Mouse (Mus musculus): Measurements from ENCODE around the gene Hpcal1. TPM values are rescaled to one million over a fixed set of nuclear protein-coding genes. Genes with fewer than 3 reads are reported as not detected.

Hpcal1 gene
- polyA plus RNA-seq, 1 experiment from 2014 or later, result 48.9 TPM

GRCm38 (mm10) chr12:17691320-17691876 is 742 bp downstream of the Hpcal1 start:
- peak; percentile 35 for ATAC-seq (ENCODE audit: low FRiP score)
- 0% methylated on average over 30 of the region's 30 CpGs for WGBS
- Histone ChIP-seq H3K9me3 (replicated peaks) (no peaks in the 10 kb centered on the region), H3K36me3 (no peaks in the 10 kb centered on the region), H3K4me1 (peaks cover 19% of the 10 kb centered on the region), H3K27ac (no peak overlapping the region), H3K4me2 (replicated peaks) (peak overlapping the region; percentile 95), H3K4me3 (peak overlapping the region; percentile 73), H3K27me3 (peaks cover 3% of the 10 kb centered on the region; the same call in 1 of the 2 replicates), H3K9ac (peak overlapping the region; percentile 77)

- WGBS, result 0% methylated on average over 23 of the region's 23 CpGs
- Histone ChIP-seq H3K9ac (peak overlapping the region; percentile 77), H3K36me3 (no peaks in the 10 kb centered on the region), H3K4me1 (peaks cover 19% of the 10 kb centered on the region), H3K9me3 (replicated peaks) (no peaks in the 10 kb centered on the region), H3K4me2 (replicated peaks) (peak overlapping the region; percentile 95), H3K27ac (no peak overlapping the region), H3K27me3 (peaks cover 3% of the 10 kb centered on the region; the same call in 1 of the 2 replicates), H3K4me3 (peak overlapping the region; percentile 73)
- ATAC-seq (ENCODE audit: low FRiP score), result 0 out of 2 replicates have a peak, but pooled peaks have one; percentile 15
Measured at GRCm38 (mm10) chr12:17691891-17692321, 1.2 kb downstream of the Hpcal1 start.

GRCm38 (mm10) chr12:17692356-17692755 is 1.7 kb downstream of the Hpcal1 start:
- no peak for ATAC-seq (ENCODE audit: low FRiP score)
- Histone ChIP-seq H3K9ac (peak overlapping the region; percentile 77), H3K27me3 (peaks cover 3% of the 10 kb centered on the region; the same call in 1 of the 2 replicates), H3K27ac (no peak overlapping the region), H3K9me3 (replicated peaks) (no peaks in the 10 kb centered on the region), H3K4me1 (peaks cover 21% of the 10 kb centered on the region), H3K36me3 (no peaks in the 10 kb centered on the region), H3K4me3 (peak overlapping the region; percentile 73), H3K4me2 (replicated peaks) (peak overlapping the region; percentile 95)
- WGBS, result 37% methylated on average over 5 of the region's 5 CpGs

GRCm38 (mm10) chr12:17692953-17693352 is 2.3 kb downstream of the Hpcal1 start:
- H3K4me3 ChIP-seq, result no peak overlapping the region
- no peaks in the 10 kb centered on the region for H3K9me3 ChIP-seq (replicated peaks)
- 85% methylated on average over 4 of the region's 4 CpGs for WGBS
- peaks cover 21% of the 10 kb centered on the region for H3K4me1 ChIP-seq
- peaks cover 3% of the 10 kb centered on the region for H3K27me3 ChIP-seq
- no peaks in the 10 kb centered on the region for H3K36me3 ChIP-seq
- no peak overlapping the region for H3K4me2 ChIP-seq (replicated peaks)
- ATAC-seq (ENCODE audit: low FRiP score), result no peak
- H3K9ac ChIP-seq, result no peak overlapping the region
- no peak overlapping the region for H3K27ac ChIP-seq

GRCm38 (mm10) chr12:17694589-17695115 is 4.0 kb downstream of the Hpcal1 start:
- H3K27me3 ChIP-seq, result peaks cover 3% of the 10 kb centered on the region
- H3K4me2 ChIP-seq (replicated peaks), result no peak overlapping the region
- no peak for ATAC-seq (ENCODE audit: low FRiP score)
- WGBS, result 93% methylated on average over 1 of the region's 1 CpGs
- peaks cover 34% of the 10 kb centered on the region for H3K4me1 ChIP-seq
- no peaks in the 10 kb centered on the region for H3K9me3 ChIP-seq (replicated peaks)
- H3K9ac ChIP-seq, result no peak overlapping the region
- H3K36me3 ChIP-seq, result no peaks in the 10 kb centered on the region
- no peak overlapping the region for H3K27ac ChIP-seq
- no peak overlapping the region for H3K4me3 ChIP-seq

GRCm38 (mm10) chr12:17696395-17696794 is 5.7 kb downstream of the Hpcal1 start:
- no peak overlapping the region for H3K4me3 ChIP-seq
- no peak overlapping the region for H3K4me2 ChIP-seq (replicated peaks)
- peaks cover 43% of the 10 kb centered on the region for H3K4me1 ChIP-seq
- no peak overlapping the region for H3K27ac ChIP-seq
- no peaks in the 10 kb centered on the region for H3K9me3 ChIP-seq (replicated peaks)
- no peaks in the 10 kb centered on the region for H3K36me3 ChIP-seq
- H3K9ac ChIP-seq, result no peak overlapping the region
- 93% methylated on average over 7 of the region's 7 CpGs for WGBS
- ATAC-seq (ENCODE audit: low FRiP score), result no peak
- peaks cover 3% of the 10 kb centered on the region for H3K27me3 ChIP-seq

- peak; percentile 58 for ATAC-seq (ENCODE audit: low FRiP score)
- H3K4me3 ChIP-seq, result no peak overlapping the region
- WGBS, result 32% methylated on average over 4 of the region's 4 CpGs
Measured at GRCm38 (mm10) chr12:17698934-17699333, 8.3 kb downstream of the Hpcal1 start.

GRCm38 (mm10) chr12:17699480-17699879 is 8.8 kb downstream of the Hpcal1 start:
- WGBS, result 67% methylated on average over 1 of the region's 1 CpGs
- peaks cover 31% of the 10 kb centered on the region for H3K4me1 ChIP-seq

More at GRCm38 (mm10) chr12:17698934-17699333, 8.3 kb downstream of the Hpcal1 start:
- Histone ChIP-seq H3K4me1 (peaks cover 31% of the 10 kb centered on the region), H3K27ac (no peak overlapping the region; the same call in 1 of the 2 replicates), H3K4me2 (replicated peaks) (no peak overlapping the region), H3K9me3 (replicated peaks) (no peaks in the 10 kb centered on the region), H3K27me3 (no peaks in the 10 kb centered on the region; the same call in 1 of the 2 replicates), H3K9ac (no peak overlapping the region), H3K36me3 (no peaks in the 10 kb centered on the region)

GRCm38 (mm10) chr12:17701131-17701720 is 10.6 kb downstream of the Hpcal1 start:
- Histone ChIP-seq H3K4me2 (replicated peaks) (no peak overlapping the region), H3K4me3 (no peak overlapping the region), H3K27me3 (no peaks in the 10 kb centered on the region; the same call in 1 of the 2 replicates), H3K36me3 (no peaks in the 10 kb centered on the region), H3K9ac (no peak overlapping the region), H3K27ac (no peak overlapping the region), H3K4me1 (peaks cover 31% of the 10 kb centered on the region), H3K9me3 (replicated peaks) (no peaks in the 10 kb centered on the region)
- WGBS, result 66% methylated on average over 5 of the region's 5 CpGs
- no peak for ATAC-seq (ENCODE audit: low FRiP score)

More at GRCm38 (mm10) chr12:17699480-17699879, 8.8 kb downstream of the Hpcal1 start:
- H3K9me3 ChIP-seq (replicated peaks), result no peaks in the 10 kb centered on the region
- no peak overlapping the region for H3K4me2 ChIP-seq (replicated peaks)
- no peak overlapping the region for H3K4me3 ChIP-seq
- H3K36me3 ChIP-seq, result no peaks in the 10 kb centered on the region
- H3K9ac ChIP-seq, result no peak overlapping the region; the same call in 1 of the 2 replicates
- peak overlapping the region; percentile 30; the same call in 1 of the 2 replicates for H3K27ac ChIP-seq
- peak; percentile 87 for ATAC-seq (ENCODE audit: low FRiP score)
- no peaks in the 10 kb centered on the region; the same call in 1 of the 2 replicates for H3K27me3 ChIP-seq

GRCm38 (mm10) chr12:17701795-17702194 is 11.1 kb downstream of the Hpcal1 start:
- Histone ChIP-seq H3K9ac (no peak overlapping the region), H3K4me1 (peaks cover 31% of the 10 kb centered on the region), H3K36me3 (no peaks in the 10 kb centered on the region), H3K27me3 (no peaks in the 10 kb centered on the region; the same call in 1 of the 2 replicates), H3K4me2 (replicated peaks) (no peak overlapping the region), H3K4me3 (no peak overlapping the region), H3K27ac (no peak overlapping the region), H3K9me3 (replicated peaks) (no peaks in the 10 kb centered on the region)
- no peak for ATAC-seq (ENCODE audit: low FRiP score)
- WGBS, result 67% methylated on average over 2 of the region's 2 CpGs

GRCm38 (mm10) chr12:17702257-17702943 is 11.7 kb downstream of the Hpcal1 start:
- 69% methylated on average over 9 of the region's 9 CpGs for WGBS
- Histone ChIP-seq H3K4me1 (peaks cover 29% of the 10 kb centered on the region), H3K9ac (no peak overlapping the region), H3K27me3 (no peaks in the 10 kb centered on the region; the same call in 1 of the 2 replicates), H3K9me3 (replicated peaks) (no peaks in the 10 kb centered on the region), H3K27ac (no peak overlapping the region), H3K4me2 (replicated peaks) (no peak overlapping the region), H3K4me3 (no peak overlapping the region), H3K36me3 (no peaks in the 10 kb centered on the region)
- no peak for ATAC-seq (ENCODE audit: low FRiP score)

GRCm38 (mm10) chr12:17702944-17703335 is 12.3 kb downstream of the Hpcal1 start:
- Histone ChIP-seq H3K27me3 (no peaks in the 10 kb centered on the region; the same call in 1 of the 2 replicates), H3K9ac (no peak overlapping the region), H3K27ac (no peak overlapping the region), H3K9me3 (replicated peaks) (no peaks in the 10 kb centered on the region), H3K36me3 (no peaks in the 10 kb centered on the region), H3K4me2 (replicated peaks) (no peak overlapping the region), H3K4me1 (peaks cover 28% of the 10 kb centered on the region), H3K4me3 (no peak overlapping the region)
- 86% methylated on average over 6 of the region's 6 CpGs for WGBS
- no peak for ATAC-seq (ENCODE audit: low FRiP score)
